Mouse (Mus musculus) 3134 (cell line): Measurements from ENCODE around the gene Atp5j.
A peak's percentile ranks its signal among the peaks of the same experiment; 100 is the strongest.

Source experiments
- DNase-seq: peaks from one replicate; pipeline ENCODE4 v3.0.0-alpha.2; 2011; ENCODE audit warnings: low spot score; ENCODE audit not compliant: insufficient read length; ENCODE audit errors: extremely low read depth

Gene Atp5j

GRCm38 (mm10) chr16:84810254-84810653, 25.2 kb downstream of the Atp5j start:
- DNase-seq: peak; percentile 45

GRCm38 (mm10) chr16:84807874-84808273, 27.6 kb downstream of the Atp5j start:
- DNase-seq: no peak

GRCm38 (mm10) chr16:84806175-84806574, 29.2 kb downstream of the Atp5j start:
- DNase-seq: no peak

- no peak for DNase-seq
Observed at GRCm38 (mm10) chr16:84804866-84805265, 30.6 kb downstream of the Atp5j start.

- no peak for DNase-seq
Observed at GRCm38 (mm10) chr16:84802217-84802616, 33.2 kb downstream of the Atp5j start.

GRCm38 (mm10) chr16:84800038-84800437, 35.4 kb downstream of the Atp5j start:
- DNase-seq: no peak

- no peak for DNase-seq
Observed at GRCm38 (mm10) chr16:84796678-84797077, 38.7 kb downstream of the Atp5j start.

GRCm38 (mm10) chr16:84795337-84795736, 40.1 kb downstream of the Atp5j start:
- no peak for DNase-seq

- no peak for DNase-seq
Observed at GRCm38 (mm10) chr16:84793401-84793800, 42.0 kb downstream of the Atp5j start.

GRCm38 (mm10) chr16:84790595-84791165, 44.7 kb downstream of the Atp5j start:
- DNase-seq: no peak

- no peak for DNase-seq
Observed at GRCm38 (mm10) chr16:84784966-84785365, 50.5 kb downstream of the Atp5j start.

GRCm38 (mm10) chr16:84783279-84783678, 52.1 kb downstream of the Atp5j start:
- DNase-seq: peak; percentile 26

- no peak for DNase-seq
Observed at GRCm38 (mm10) chr16:84779718-84780117, 55.7 kb downstream of the Atp5j start.

- DNase-seq: no peak
Observed at GRCm38 (mm10) chr16:84778861-84779630, 56.4 kb downstream of the Atp5j start.

GRCm38 (mm10) chr16:84778431-84778830, 57.0 kb downstream of the Atp5j start:
- DNase-seq: no peak
